Mouse (Mus musculus): ENCODE results near the gene Gstm6. TPM values are rescaled to one million over a fixed set of nuclear protein-coding genes. Genes with fewer than 3 reads are reported as not detected.
"Not testable (repeated sequence)": the region's sequence is repeated elsewhere in the genome, so short reads cannot be mapped to it uniquely, and the experiment has no call there.

Gstm6 gene
- polyA plus RNA-seq, 1 experiment from 2014 or later = 11.3 TPM

GRCm38 (mm10) chr3:107972070-107972469, 28.5 kb upstream of the Gstm6 start:
- Histone ChIP-seq H3K4me3 (ENCODE audit: low read depth, low read length) (no peak overlapping the region), H3K9me3 (ENCODE audit: control insufficient read depth, low read length) (no peaks in the 10 kb centered on the region), H3K4me1 (ENCODE audit: control insufficient read depth, insufficient read depth, low read length) (no peaks in the 10 kb centered on the region), H3K36me3 (ENCODE audit: control insufficient read depth, insufficient read depth, low read length) (no peaks in the 10 kb centered on the region), H3K9ac (ENCODE audit: low read length) (no peak overlapping the region), H3K4me2 (no peak overlapping the region), H3K27ac (ENCODE audit: low read depth, low read length) (no peak overlapping the region), H3K27me3 (ENCODE audit: control insufficient read depth, insufficient read depth, low read length) (no peaks in the 10 kb centered on the region)
- WGBS = 91% methylated on average over 3 of the region's 3 CpGs
- ATAC-seq (ENCODE audit: low FRiP score) = no peak
- DNase-seq (ENCODE audit: low spot score, missing footprints) = no peak

- H3K4me2 ChIP-seq; H3K27ac ChIP-seq (ENCODE audit: low read depth, low read length); H3K36me3 ChIP-seq (ENCODE audit: control insufficient read depth, insufficient read depth, low read length); H3K4me3 ChIP-seq (ENCODE audit: low read depth, low read length); ATAC-seq (ENCODE audit: low FRiP score); H3K4me1 ChIP-seq (ENCODE audit: control insufficient read depth, insufficient read depth, low read length); H3K9me3 ChIP-seq (ENCODE audit: control insufficient read depth, low read length); H3K27me3 ChIP-seq (ENCODE audit: control insufficient read depth, insufficient read depth, low read length); DNase-seq (ENCODE audit: low spot score, missing footprints); H3K9ac ChIP-seq (ENCODE audit: low read length): not testable (repeated sequence)
- WGBS = 43% methylated on average over 3 of the region's 3 CpGs
Observed at GRCm38 (mm10) chr3:107971101-107971500, 27.6 kb upstream of the Gstm6 start.

GRCm38 (mm10) chr3:107968724-107969395, 25.3 kb upstream of the Gstm6 start, which contains the start of gene Gstm3:
Gene Gstm3 (minus strand): TSS chr3:107969283.
- Histone ChIP-seq H3K4me3 (ENCODE audit: low read depth, low read length) (no peak within 1 kb of the TSS), H3K27ac (ENCODE audit: low read depth, low read length) (no peak within 1 kb of the TSS), H3K9me3 (ENCODE audit: control insufficient read depth, low read length) (no peaks in the 10 kb centered on the region), H3K27me3 (ENCODE audit: control insufficient read depth, insufficient read depth, low read length) (no peaks in the 10 kb centered on the region), H3K4me2 (no peak within 1 kb of the TSS), H3K36me3 (ENCODE audit: control insufficient read depth, insufficient read depth, low read length) (no peaks in the 10 kb centered on the region), H3K9ac (ENCODE audit: low read length) (no peak within 1 kb of the TSS), H3K4me1 (ENCODE audit: control insufficient read depth, insufficient read depth, low read length) (no peaks in the 10 kb centered on the region; the same call in 1 of the 2 replicates)
- DNase-seq (ENCODE audit: low spot score, missing footprints) (peak; percentile 51), ATAC-seq (ENCODE audit: low FRiP score) (no peak)
- whole genome bisulfite sequencing = 68% methylated on average over 13 of the region's 13 CpGs

- no peak overlapping the region for H3K4me3 ChIP-seq (ENCODE audit: low read depth, low read length)
- no peak overlapping the region for H3K4me2 ChIP-seq
- no peaks in the 10 kb centered on the region for H3K27me3 ChIP-seq (ENCODE audit: control insufficient read depth, insufficient read depth, low read length)
- WGBS = 95% methylated on average over 5 of the region's 5 CpGs
- H3K9ac ChIP-seq (ENCODE audit: low read length) = no peak overlapping the region
- no peaks in the 10 kb centered on the region for H3K9me3 ChIP-seq (ENCODE audit: control insufficient read depth, low read length)
- DNase-seq (ENCODE audit: low spot score, missing footprints) (peak; percentile 2), ATAC-seq (ENCODE audit: low FRiP score) (no peak)
- H3K27ac ChIP-seq (ENCODE audit: low read depth, low read length) = no peak overlapping the region
- H3K36me3 ChIP-seq (ENCODE audit: control insufficient read depth, insufficient read depth, low read length) = no peaks in the 10 kb centered on the region
- H3K4me1 ChIP-seq (ENCODE audit: control insufficient read depth, insufficient read depth, low read length) = no peaks in the 10 kb centered on the region; the same call in 1 of the 2 replicates
Observed at GRCm38 (mm10) chr3:107966631-107967030, 23.1 kb upstream of the Gstm6 start.

- no peaks in the 10 kb centered on the region; the same call in 1 of the 2 replicates for H3K4me1 ChIP-seq (ENCODE audit: control insufficient read depth, insufficient read depth, low read length)
- no peak overlapping the region for H3K27ac ChIP-seq (ENCODE audit: low read depth, low read length)
- DNase-seq (ENCODE audit: low spot score, missing footprints) = peak; percentile 33
- H3K36me3 ChIP-seq (ENCODE audit: control insufficient read depth, insufficient read depth, low read length) = no peaks in the 10 kb centered on the region
- H3K4me3 ChIP-seq (ENCODE audit: low read depth, low read length) = no peak overlapping the region
- H3K9me3 ChIP-seq (ENCODE audit: control insufficient read depth, low read length) = no peaks in the 10 kb centered on the region
- no peak overlapping the region for H3K9ac ChIP-seq (ENCODE audit: low read length)
- H3K27me3 ChIP-seq (ENCODE audit: control insufficient read depth, insufficient read depth, low read length) = no peaks in the 10 kb centered on the region
- no peak for ATAC-seq (ENCODE audit: low FRiP score)
- no peak overlapping the region for H3K4me2 ChIP-seq
- WGBS = 74% methylated on average over 1 of the region's 1 CpGs
Observed at GRCm38 (mm10) chr3:107965592-107965991, 22.0 kb upstream of the Gstm6 start.

GRCm38 (mm10) chr3:107964656-107965308, 21.2 kb upstream of the Gstm6 start:
- Histone ChIP-seq H3K9me3 (ENCODE audit: control insufficient read depth, low read length) (no peaks in the 10 kb centered on the region), H3K9ac (ENCODE audit: low read length) (no peak overlapping the region), H3K4me3 (ENCODE audit: low read depth, low read length) (no peak overlapping the region), H3K4me2 (no peak overlapping the region), H3K36me3 (ENCODE audit: control insufficient read depth, insufficient read depth, low read length) (no peaks in the 10 kb centered on the region), H3K27me3 (ENCODE audit: control insufficient read depth, insufficient read depth, low read length) (no peaks in the 10 kb centered on the region), H3K4me1 (ENCODE audit: control insufficient read depth, insufficient read depth, low read length) (no peaks in the 10 kb centered on the region; the same call in 1 of the 2 replicates), H3K27ac (ENCODE audit: low read depth, low read length) (no peak overlapping the region)
- WGBS = 62% methylated on average over 5 of the region's 5 CpGs
- ATAC-seq (ENCODE audit: low FRiP score) (no peak), DNase-seq (ENCODE audit: low spot score, missing footprints) (peak; percentile 73)

- no peak overlapping the region for H3K9ac ChIP-seq (ENCODE audit: low read length)
Observed at GRCm38 (mm10) chr3:107964026-107964425, 20.5 kb upstream of the Gstm6 start.

GRCm38 (mm10) chr3:107955260-107955659, 11.7 kb upstream of the Gstm6 start:
- not testable (repeated sequence) for H3K27ac ChIP-seq (ENCODE audit: low read depth, low read length); H3K4me3 ChIP-seq (ENCODE audit: low read depth, low read length); H3K9ac ChIP-seq (ENCODE audit: low read length); DNase-seq (ENCODE audit: low spot score, missing footprints); ATAC-seq (ENCODE audit: low FRiP score); H3K36me3 ChIP-seq (ENCODE audit: control insufficient read depth, insufficient read depth, low read length); H3K9me3 ChIP-seq (ENCODE audit: control insufficient read depth, low read length); H3K4me1 ChIP-seq (ENCODE audit: control insufficient read depth, insufficient read depth, low read length); H3K27me3 ChIP-seq (ENCODE audit: control insufficient read depth, insufficient read depth, low read length); H3K4me2 ChIP-seq
- 90% methylated on average over 9 of the region's 9 CpGs for WGBS

More at GRCm38 (mm10) chr3:107964026-107964425, 20.5 kb upstream of the Gstm6 start:
- no peaks in the 10 kb centered on the region for H3K9me3 ChIP-seq (ENCODE audit: control insufficient read depth, low read length)
- no peaks in the 10 kb centered on the region for H3K27me3 ChIP-seq (ENCODE audit: control insufficient read depth, insufficient read depth, low read length)
- no peak overlapping the region for H3K27ac ChIP-seq (ENCODE audit: low read depth, low read length)
- H3K4me2 ChIP-seq = no peak overlapping the region
- H3K36me3 ChIP-seq (ENCODE audit: control insufficient read depth, insufficient read depth, low read length) = no peaks in the 10 kb centered on the region
- 80% methylated on average over 4 of the region's 4 CpGs for WGBS
- no peak overlapping the region for H3K4me3 ChIP-seq (ENCODE audit: low read depth, low read length)
- peak; percentile 73 for DNase-seq (ENCODE audit: low spot score, missing footprints)
- ATAC-seq (ENCODE audit: low FRiP score) = no peak
- no peaks in the 10 kb centered on the region; the same call in 1 of the 2 replicates for H3K4me1 ChIP-seq (ENCODE audit: control insufficient read depth, insufficient read depth, low read length)

GRCm38 (mm10) chr3:107953906-107954305, 10.4 kb upstream of the Gstm6 start:
- H3K27me3 ChIP-seq (ENCODE audit: control insufficient read depth, insufficient read depth, low read length) = no peaks in the 10 kb centered on the region
- H3K9ac ChIP-seq (ENCODE audit: low read length) = no peak overlapping the region
- H3K9me3 ChIP-seq (ENCODE audit: control insufficient read depth, low read length) = no peaks in the 10 kb centered on the region
- ATAC-seq (ENCODE audit: low FRiP score) (no peak), DNase-seq (ENCODE audit: low spot score, missing footprints) (no peak)
- no peak overlapping the region for H3K4me3 ChIP-seq (ENCODE audit: low read depth, low read length)
- 85% methylated on average over 5 of the region's 5 CpGs for WGBS
- H3K27ac ChIP-seq (ENCODE audit: low read depth, low read length) = no peak overlapping the region
- H3K4me1 ChIP-seq (ENCODE audit: control insufficient read depth, insufficient read depth, low read length) = no peaks in the 10 kb centered on the region
- H3K4me2 ChIP-seq = no peak overlapping the region
- no peaks in the 10 kb centered on the region for H3K36me3 ChIP-seq (ENCODE audit: control insufficient read depth, insufficient read depth, low read length)
